Mouse (Mus musculus): Measurements from ENCODE around the gene Katna1.

GRCm38 (mm10) chr10:7686902-7687301 lies 38.9 kb upstream of the Katna1 start:
- no peak for TF ChIP-seq CTCF (IDR thresholded peaks at IDR 0.05; ENCODE audit: borderline replicate concordance, control insufficient read depth, extremely low read depth, insufficient read depth, low read length, poor library complexity)
- no peak for TF ChIP-seq POLR2A (IDR thresholded peaks at IDR 0.05; ENCODE audit: control insufficient read depth, extremely low read depth, insufficient read depth, low read length, poor library complexity)
